Mouse (Mus musculus) heart, postnatal 0 days (tissue): ENCODE measurements around the gene Rce1. TPM values are rescaled to one million over a fixed set of nuclear protein-coding genes. Genes with fewer than 3 reads are reported as not detected.

Source experiments
- ATAC-seq: fragments of 200-750 bp; cut with Nextera tagmentation; 2 replicates; pipeline ENCODE4 v1.8.0; 2017; ENCODE audit warnings: low read depth, moderate number of reproducible peaks, moderate library complexity; ENCODE audit not compliant: insufficient read depth
- DNase-seq: peaks from one replicate; pipeline ENCODE4 v3.0.0-alpha.2; 2016; ENCODE audit warnings: low spot score
- H3K27ac ChIP-seq: fragments of 300-500 bp; sonication (generic); 2 replicates; pipeline ENCODE4 v1.5.1; 2014; ENCODE audit warnings: low read depth, mild to moderate bottlenecking
- H3K27me3 ChIP-seq: fragments of 300-500 bp; sonication (generic); 2 replicates; pipeline ENCODE4 v1.6.1; 2014; ENCODE audit warnings: low read length, mixed read lengths; ENCODE audit not compliant: control insufficient read depth, insufficient read depth
- H3K36me3 ChIP-seq: fragments of 300-500 bp; sonication (generic); replicated peaks from 2 replicates; pipeline ENCODE4 v1.6.1; 2014; ENCODE audit warnings: low read length, mixed read lengths; ENCODE audit not compliant: control insufficient read depth, insufficient read depth
- H3K4me1 ChIP-seq: fragments of 300-500 bp; sonication (generic); 2 replicates; pipeline ENCODE4 v1.6.1; 2014; ENCODE audit warnings: antibody characterized with exemption; ENCODE audit not compliant: control insufficient read depth, insufficient read depth
- H3K4me2 ChIP-seq: fragments of 300-500 bp; sonication (generic); 2 replicates; pipeline ENCODE4 v1.6.1; 2014; ENCODE audit warnings: low read depth, mild to moderate bottlenecking, low read length, moderate library complexity
- H3K4me3 ChIP-seq: fragments of 300-500 bp; sonication (generic); 2 replicates; pipeline ENCODE4 v1.5.1; 2014; ENCODE audit warnings: low read depth, low read length
- H3K9ac ChIP-seq: fragments of 300-500 bp; sonication (generic); replicated peaks from 2 replicates; pipeline ENCODE4 v1.6.1; 2014; ENCODE audit warnings: low read depth, low read length, mixed read lengths
- H3K9me3 ChIP-seq: fragments of 300-500 bp; sonication (generic); replicated peaks from 2 replicates; pipeline ENCODE4 v1.6.1; 2016; ENCODE audit warnings: low read length; ENCODE audit not compliant: control insufficient read depth
- CTCF ChIP-seq: IDR thresholded peaks from 2 replicates; pipeline ENCODE4 v1.5.1; 2016; ENCODE audit warnings: antibody characterized with exemption, control low read depth, low read depth
- EP300 ChIP-seq: IDR thresholded peaks from 2 replicates; pipeline ENCODE4 v1.6.1; 2016; ENCODE audit warnings: antibody characterized with exemption, low read depth
- WGBS: fragments of 180-500 bp; shearing (Covaris S2); extraction: QIAGEN DNeasy Blood & Tissue Kit; methylation state at CpG from one replicate; pipeline ENCODE4 v1.1.7; 2014; 5-methylcytosine and 5-hydroxymethylcytosine counted together
- polyA plus RNA-seq: library from polyadenylated mRNA; unstranded; fragments of >200 nt; fragmentation: Nextera tagmentation; extraction: Ambion mirVana; gene quantifications from 2 replicates; pipeline ENCODE4 v1.2.1, GENCODE M21; 2015
- total RNA-seq: library from RNA; depleted of rRNA; stranded (reverse); fragments of >200 nt; gene quantifications from 2 replicates; pipeline ENCODE4 v1.2.3, GENCODE M21; 2014; ENCODE audit warnings: low replicate concordance

Gene Rce1
- total and polyA plus RNA-seq, 2 experiments from 2014 or later = 24.8 to 64.6 TPM

DNA sequence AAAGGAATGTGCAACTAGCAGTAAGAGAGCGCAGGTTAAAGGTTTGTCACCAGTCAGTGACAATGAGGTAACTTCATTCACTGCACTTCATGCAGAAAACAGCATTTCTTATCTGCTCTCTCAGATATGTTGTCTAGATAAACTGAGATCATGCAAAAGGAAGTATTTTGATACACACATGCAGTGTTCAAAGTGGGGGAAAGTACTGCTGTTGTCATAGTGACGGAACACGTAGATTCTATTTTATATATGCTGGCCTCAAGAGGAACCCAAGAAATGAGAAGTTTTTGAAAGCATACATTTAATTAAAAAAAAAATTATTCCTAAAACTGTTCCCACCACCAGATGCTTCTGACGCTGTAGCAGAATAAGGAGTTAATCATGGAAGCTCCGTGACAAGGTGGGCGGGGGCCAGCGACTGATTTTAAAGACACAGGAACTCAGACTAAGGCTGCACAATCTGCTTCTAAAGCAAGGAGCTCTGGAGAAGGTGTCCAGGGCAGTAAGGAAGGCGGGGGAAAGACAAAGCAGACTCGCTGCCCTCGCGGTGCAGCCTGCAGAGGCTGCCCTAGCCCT lies 21.6 kb upstream of the Rce1 start:
- H3K9ac ChIP-seq = no peak overlapping the region
- no peaks in the 10 kb centered on the region for H3K4me1 ChIP-seq
- no peaks in the 10 kb centered on the region for H3K27me3 ChIP-seq
- no peak for ATAC-seq
- H3K4me3 ChIP-seq = no peak overlapping the region
- H3K36me3 ChIP-seq = no peaks in the 10 kb centered on the region
- no peak overlapping the region for H3K27ac ChIP-seq
- 69% methylated on average over 11 of the region's 11 CpGs for WGBS
- TF ChIP-seq EP300 (no peak), CTCF (no peak)
- no peaks in the 10 kb centered on the region for H3K9me3 ChIP-seq
- no peak for DNase-seq
- H3K4me2 ChIP-seq = no peak overlapping the region

DNA sequence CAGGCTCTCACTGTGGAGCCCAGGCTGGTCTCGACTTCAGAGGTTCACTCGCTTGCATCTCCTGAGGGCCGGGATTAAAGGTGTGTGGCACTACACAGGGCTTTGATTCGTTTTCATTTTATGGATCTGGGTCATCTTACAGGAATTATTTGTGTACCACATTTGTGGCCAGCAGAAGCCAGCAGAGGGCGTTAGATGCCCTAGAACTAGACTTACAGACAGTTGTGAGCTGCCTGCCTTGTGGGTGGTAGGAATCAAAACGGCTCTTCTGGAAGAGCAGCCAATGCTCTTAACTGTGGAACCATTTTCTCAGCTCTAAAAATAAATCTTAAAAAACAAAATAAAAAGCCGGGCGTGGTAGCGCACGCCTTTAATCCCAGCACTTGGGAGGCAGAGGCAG lies 18.8 kb upstream of the Rce1 start:
- no peak for ATAC-seq
- no peak for DNase-seq
- no peaks in the 10 kb centered on the region for H3K27me3 ChIP-seq
- no peaks in the 10 kb centered on the region for H3K36me3 ChIP-seq
- no peak overlapping the region for H3K27ac ChIP-seq
- no peaks in the 10 kb centered on the region for H3K9me3 ChIP-seq
- TF ChIP-seq EP300 (no peak), CTCF (no peak)
- no peak overlapping the region for H3K4me2 ChIP-seq
- no peak overlapping the region for H3K9ac ChIP-seq
- H3K4me3 ChIP-seq = no peak overlapping the region
- WGBS = 39% methylated on average over 10 of the region's 10 CpGs
- no peaks in the 10 kb centered on the region for H3K4me1 ChIP-seq

DNA sequence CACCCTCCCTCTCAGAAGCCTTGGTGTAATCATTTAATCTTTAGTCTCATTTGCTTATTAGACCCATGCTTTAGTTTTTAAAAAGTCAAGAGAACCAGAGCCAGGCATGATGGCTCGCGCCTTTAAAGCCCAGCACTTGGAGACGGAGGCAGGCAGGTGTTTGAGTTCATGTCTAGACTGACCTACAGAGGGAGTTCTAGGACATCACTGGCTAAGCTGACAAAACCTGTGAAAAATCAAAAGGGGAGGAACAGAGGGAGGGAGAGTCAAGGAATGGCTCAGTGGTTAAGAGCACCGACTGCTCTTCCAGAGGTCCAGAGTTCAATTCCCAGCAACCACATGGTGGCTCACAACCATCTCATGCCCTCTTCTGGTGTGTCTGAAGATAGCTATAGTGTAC lies 10.5 kb upstream of the Rce1 start:
- no peaks in the 10 kb centered on the region for H3K36me3 ChIP-seq
- H3K9me3 ChIP-seq = no peaks in the 10 kb centered on the region
- H3K9ac ChIP-seq = no peak overlapping the region
- ATAC-seq (no peak), DNase-seq (no peak)
- no peaks in the 10 kb centered on the region for H3K4me1 ChIP-seq
- H3K4me3 ChIP-seq = no peak overlapping the region
- WGBS = 58% methylated on average over 4 of the region's 4 CpGs
- peaks cover 7% of the 10 kb centered on the region; the same call in 1 of the 2 replicates for H3K27me3 ChIP-seq
- no peak overlapping the region for H3K4me2 ChIP-seq
- H3K27ac ChIP-seq = no peak overlapping the region
- no peak for TF ChIP-seq EP300
- no peak for TF ChIP-seq CTCF

DNA sequence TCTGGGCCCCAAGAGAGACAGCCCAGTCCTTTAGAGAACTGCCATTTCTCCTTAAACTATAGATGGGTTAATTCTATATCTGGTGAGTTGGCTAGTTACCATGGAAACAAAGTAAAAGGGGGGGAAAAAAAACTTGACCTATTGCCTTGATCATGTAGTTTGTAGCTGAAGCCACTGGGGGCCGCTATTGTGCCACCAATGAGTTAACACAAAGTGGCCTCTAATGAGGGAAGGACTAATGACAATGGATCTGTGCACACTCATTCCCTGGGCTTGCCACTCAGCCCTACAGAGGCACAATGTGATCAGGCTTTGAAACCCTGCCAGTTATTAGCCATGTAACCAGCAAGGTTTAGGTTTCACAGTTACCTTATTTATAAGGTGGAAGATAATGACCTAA lies 3.4 kb upstream of the Rce1 start:
- WGBS = 3% methylated on average over 1 of the region's 1 CpGs
- no peaks in the 10 kb centered on the region for H3K27me3 ChIP-seq

DNA sequence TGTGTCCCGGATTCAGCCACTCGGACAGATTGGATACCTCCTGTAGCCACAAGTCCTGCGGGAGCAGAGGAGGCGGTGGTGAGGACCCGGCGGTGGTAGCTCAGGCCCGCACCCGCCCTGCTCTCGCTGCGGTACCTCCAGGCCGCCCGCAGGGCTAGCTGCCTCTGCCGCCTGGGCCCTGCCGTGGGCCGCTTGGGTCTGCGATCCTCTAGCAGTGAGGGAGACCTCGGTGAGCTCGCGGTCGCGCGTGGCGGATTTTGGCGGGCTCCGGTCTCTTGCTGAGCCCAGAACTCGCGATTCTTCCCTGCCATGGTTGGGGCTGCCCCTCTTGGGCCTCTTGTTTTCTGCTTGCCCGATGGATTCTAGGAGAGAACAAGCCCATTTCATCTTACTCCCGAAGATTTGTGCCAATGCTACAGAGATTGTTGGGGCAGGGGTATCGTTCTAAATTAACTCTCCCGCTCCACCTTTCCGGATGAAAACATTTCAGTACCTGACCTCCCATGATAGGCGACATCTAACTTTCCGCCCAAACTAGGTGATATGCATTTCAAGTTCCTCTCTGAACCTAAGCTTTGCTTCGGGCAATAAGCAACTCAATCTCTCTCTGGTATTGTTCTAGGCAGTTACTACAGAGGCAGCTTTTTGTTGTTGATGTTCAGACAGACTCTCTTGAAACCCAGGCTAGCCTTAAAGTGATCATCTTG lies 541 bp upstream of the Rce1 start:
- peaks cover 14% of the 10 kb centered on the region for H3K4me1 ChIP-seq
- WGBS = under 1% methylated on average over 35 of the region's 35 CpGs
- ATAC-seq (peak; percentile 61), DNase-seq (no peak)
- H3K9me3 ChIP-seq = no peaks in the 10 kb centered on the region
- H3K4me2 ChIP-seq = peak overlapping the region; percentile 100
- peaks cover 28% of the 10 kb centered on the region for H3K36me3 ChIP-seq
- peak overlapping the region; percentile 77 for H3K27ac ChIP-seq
- no peaks in the 10 kb centered on the region for H3K27me3 ChIP-seq
- peak overlapping the region; percentile 92 for H3K9ac ChIP-seq
- peak overlapping the region; percentile 74 for H3K4me3 ChIP-seq
- no peak for TF ChIP-seq EP300
- no peak for TF ChIP-seq CTCF

More for the DNA sequence above, 3.4 kb upstream of the Rce1 start:
- no peak for ATAC-seq
- no peaks in the 10 kb centered on the region for H3K9me3 ChIP-seq
- peaks cover 2% of the 10 kb centered on the region; the same call in 1 of the 2 replicates for H3K36me3 ChIP-seq
- TF ChIP-seq EP300 = no peak
- peak; percentile 83 for TF ChIP-seq CTCF
- no peak overlapping the region for H3K4me2 ChIP-seq
- H3K27ac ChIP-seq = no peak overlapping the region
- peak; percentile 57 for DNase-seq
- peaks cover 14% of the 10 kb centered on the region for H3K4me1 ChIP-seq
- H3K9ac ChIP-seq = no peak overlapping the region
- H3K4me3 ChIP-seq = no peak overlapping the region
